Mouse (Mus musculus): Measurements from ENCODE around the gene Timm17a.

DNA sequence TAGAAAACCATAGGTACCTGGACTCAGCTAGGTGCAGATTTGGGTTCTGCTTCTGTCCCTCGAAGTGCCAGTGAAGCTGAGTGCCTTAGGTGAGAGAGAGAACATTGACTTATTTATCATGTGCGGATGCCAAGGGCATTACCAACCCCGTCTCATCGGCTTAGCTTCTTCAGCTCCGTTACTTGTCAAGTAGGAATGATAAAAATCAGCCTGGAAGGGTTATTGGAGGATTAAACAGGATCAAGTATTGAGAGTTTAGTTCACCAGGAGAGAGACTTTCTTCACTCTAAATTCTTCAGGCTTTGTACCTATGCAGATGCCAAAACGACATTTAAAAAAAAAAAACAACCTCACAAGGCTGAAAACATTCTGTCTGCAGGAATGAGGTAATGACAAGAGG, 17.0 kb upstream of the Timm17a start:
- no peak for TF ChIP-seq CTCF (IDR thresholded peaks at IDR 0.05; ENCODE audit: insufficient read depth, low read depth, low read length)
- no peak for TF ChIP-seq POLR2A (IDR thresholded peaks at IDR 0.05; ENCODE audit: insufficient read depth, low read depth, low read length)

Measured in olfactory bulb, adult 2 months (tissue).